Mouse (Mus musculus): ENCODE measurements around the gene Klhdc8a.

DNA sequence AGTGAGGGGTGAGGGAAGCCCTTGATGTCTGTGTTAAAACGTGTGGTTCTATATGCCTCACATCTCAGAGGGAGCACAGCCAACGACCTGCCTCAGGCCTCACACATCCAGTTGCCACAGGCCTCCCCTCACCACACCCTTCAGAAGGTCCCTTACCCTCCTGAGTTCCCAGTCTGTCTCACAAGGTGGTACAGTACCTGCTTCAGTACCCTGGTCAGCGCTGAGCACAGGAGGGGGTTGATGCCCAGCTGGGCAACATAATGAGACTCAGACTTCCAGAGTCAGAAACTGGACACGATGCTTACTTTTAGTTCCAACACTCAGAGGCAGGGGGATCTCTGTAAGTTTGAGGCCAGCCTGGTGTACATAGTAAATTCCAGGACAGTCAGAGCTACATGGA, 8.4 kb downstream of the Klhdc8a start:
- TF ChIP-seq EP300 (IDR thresholded peaks at IDR 0.05; ENCODE audit: low read depth): no peak
- TF ChIP-seq CTCF (IDR thresholded peaks at IDR 0.05; ENCODE audit: low read depth): no peak

Measured in liver, postnatal 0 days (tissue).